Mouse (Mus musculus) lung, embryonic 14.5 days (tissue): Measurements from ENCODE around the gene Frrs1. TPM values are rescaled to one million over a fixed set of nuclear protein-coding genes. Genes with fewer than 3 reads are reported as not detected.
A peak's percentile ranks its signal among the peaks of the same experiment; 100 is the strongest.

Source experiments
- ATAC-seq: fragments of 200-750 bp; cut with Nextera tagmentation; 2 replicates; pipeline ENCODE4 v1.8.0; 2017; ENCODE audit warnings: mild to moderate bottlenecking, moderate TSS enrichment, moderate library complexity; ENCODE audit not compliant: insufficient read depth
- DNase-seq: peaks from one replicate; pipeline ENCODE4 v3.0.0-alpha.2; 2015
- H3K27ac ChIP-seq: fragments of 300-500 bp; sonication (generic); 2 replicates; pipeline ENCODE4 v1.5.1; 2014; ENCODE audit warnings: low read depth, mild to moderate bottlenecking, moderate library complexity
- H3K27me3 ChIP-seq: fragments of 300-500 bp; sonication (generic); 2 replicates; pipeline ENCODE4 v1.6.1; 2014; ENCODE audit warnings: low read length, control low read depth; ENCODE audit not compliant: insufficient read depth
- H3K36me3 ChIP-seq: fragments of 300-500 bp; sonication (generic); 2 replicates; pipeline ENCODE4 v1.6.1; 2014; ENCODE audit warnings: control low read depth; ENCODE audit not compliant: insufficient read depth
- H3K4me1 ChIP-seq: fragments of 300-500 bp; sonication (generic); 2 replicates; pipeline ENCODE4 v1.6.1; 2014; ENCODE audit warnings: antibody characterized with exemption, control low read depth; ENCODE audit not compliant: insufficient read depth
- H3K4me2 ChIP-seq: fragments of 300-500 bp; sonication (generic); 2 replicates; pipeline ENCODE4 v1.6.1; 2014; ENCODE audit warnings: mild to moderate bottlenecking
- H3K4me3 ChIP-seq: fragments of 300-500 bp; sonication (generic); 2 replicates; pipeline ENCODE4 v1.5.1; 2014; ENCODE audit warnings: low read depth, low read length
- H3K9ac ChIP-seq: fragments of 300-500 bp; sonication (generic); 2 replicates; pipeline ENCODE4 v1.6.1; 2014
- H3K9me3 ChIP-seq: fragments of 300-500 bp; sonication (generic); 2 replicates; pipeline ENCODE4 v1.6.1; 2016; ENCODE audit warnings: low read depth, low read length, control low read depth
- CTCF ChIP-seq: IDR thresholded peaks from 2 replicates; pipeline ENCODE4 v1.5.1; 2016; ENCODE audit warnings: antibody characterized with exemption, low read depth
- WGBS: fragments of 180-500 bp; shearing (Covaris S2); extraction: QIAGEN DNeasy Blood & Tissue Kit; methylation state at CpG from one replicate; pipeline ENCODE4 v1.1.7; 2014; 5-methylcytosine and 5-hydroxymethylcytosine counted together
- polyA plus RNA-seq: library from polyadenylated mRNA; unstranded; fragments of >200 nt; fragmentation: Nextera tagmentation; extraction: Ambion mirVana; gene quantifications from 2 replicates; pipeline ENCODE4 v1.2.1, GENCODE M21; 2014

Frrs1 gene
- polyA plus RNA-seq, 1 experiment from 2014 or later = 8.9 TPM

- DNase-seq = no peak
- no peak overlapping the region for H3K27ac ChIP-seq
Measured at GRCm38 (mm10) chr3:116914374-116914773, 55.1 kb downstream of the Frrs1 start.

GRCm38 (mm10) chr3:116914931-116915330 lies 55.7 kb downstream of the Frrs1 start:
- no peaks in the 10 kb centered on the region for H3K4me1 ChIP-seq
- TF ChIP-seq CTCF = no peak
- H3K9ac ChIP-seq = no peak overlapping the region
- 61% methylated on average over 3 of the region's 3 CpGs for WGBS
- no peaks in the 10 kb centered on the region for H3K36me3 ChIP-seq
- H3K27ac ChIP-seq = no peak overlapping the region
- H3K27me3 ChIP-seq = no peaks in the 10 kb centered on the region
- ATAC-seq = no peak
- H3K4me3 ChIP-seq = no peak overlapping the region
- H3K9me3 ChIP-seq = no peaks in the 10 kb centered on the region
- no peak overlapping the region for H3K4me2 ChIP-seq
- no peak for DNase-seq

More at GRCm38 (mm10) chr3:116914374-116914773, 55.1 kb downstream of the Frrs1 start:
- Histone ChIP-seq H3K9me3 (no peaks in the 10 kb centered on the region), H3K27me3 (no peaks in the 10 kb centered on the region), H3K4me2 (no peak overlapping the region), H3K9ac (no peak overlapping the region), H3K4me1 (no peaks in the 10 kb centered on the region), H3K4me3 (no peak overlapping the region), H3K36me3 (no peaks in the 10 kb centered on the region)
- 80% methylated on average over 6 of the region's 6 CpGs for WGBS
- no peak for TF ChIP-seq CTCF
- ATAC-seq = no peak

GRCm38 (mm10) chr3:116917016-116917415 lies 57.8 kb downstream of the Frrs1 start:
- TF ChIP-seq CTCF = no peak

GRCm38 (mm10) chr3:116921535-116921934 lies 62.3 kb downstream of the Frrs1 start:
- WGBS = 73% methylated on average over 3 of the region's 3 CpGs
- Histone ChIP-seq H3K4me2 (no peak overlapping the region), H3K27me3 (peaks cover 4% of the 10 kb centered on the region; the same call in 1 of the 2 replicates), H3K27ac (no peak overlapping the region), H3K36me3 (no peaks in the 10 kb centered on the region), H3K4me3 (no peak overlapping the region), H3K9me3 (no peaks in the 10 kb centered on the region), H3K9ac (no peak overlapping the region), H3K4me1 (peaks cover 5% of the 10 kb centered on the region; the same call in 1 of the 2 replicates)
- no peak for DNase-seq
- no peak for ATAC-seq
- TF ChIP-seq CTCF = no peak

More at GRCm38 (mm10) chr3:116917016-116917415, 57.8 kb downstream of the Frrs1 start:
- ATAC-seq = no peak
- WGBS = 90% methylated on average over 4 of the region's 4 CpGs
- H3K27me3 ChIP-seq = no peaks in the 10 kb centered on the region
- DNase-seq = no peak
- no peak overlapping the region for H3K4me3 ChIP-seq
- H3K9me3 ChIP-seq = no peaks in the 10 kb centered on the region
- no peaks in the 10 kb centered on the region for H3K4me1 ChIP-seq
- H3K9ac ChIP-seq = no peak overlapping the region
- H3K4me2 ChIP-seq = no peak overlapping the region
- no peaks in the 10 kb centered on the region for H3K36me3 ChIP-seq
- no peak overlapping the region for H3K27ac ChIP-seq

- Histone ChIP-seq H3K4me3 (no peak overlapping the region), H3K4me1 (peaks cover 5% of the 10 kb centered on the region; the same call in 1 of the 2 replicates), H3K4me2 (peak overlapping the region; percentile 37), H3K9ac (no peak overlapping the region), H3K9me3 (no peaks in the 10 kb centered on the region), H3K36me3 (no peaks in the 10 kb centered on the region), H3K27ac (no peak overlapping the region), H3K27me3 (peaks cover 4% of the 10 kb centered on the region; the same call in 1 of the 2 replicates)
- no peak for TF ChIP-seq CTCF
- peak; percentile 60 for DNase-seq
- WGBS = 33% methylated on average over 12 of the region's 12 CpGs
- ATAC-seq = peak; percentile 81
Measured at GRCm38 (mm10) chr3:116923042-116923441, 63.8 kb downstream of the Frrs1 start.

- peak; percentile 77 for DNase-seq
- WGBS = 63% methylated on average over 4 of the region's 4 CpGs
- H3K4me3 ChIP-seq = no peak overlapping the region
- no peaks in the 10 kb centered on the region for H3K36me3 ChIP-seq
- no peak overlapping the region for H3K27ac ChIP-seq
- no peaks in the 10 kb centered on the region for H3K9me3 ChIP-seq
- H3K4me2 ChIP-seq = no peak overlapping the region
- no peaks in the 10 kb centered on the region; the same call in 1 of the 2 replicates for H3K4me1 ChIP-seq
- peaks cover 4% of the 10 kb centered on the region; the same call in 1 of the 2 replicates for H3K27me3 ChIP-seq
- TF ChIP-seq CTCF = no peak
- no peak overlapping the region for H3K9ac ChIP-seq
- peak; percentile 77; the same call in 1 of the 2 replicates for ATAC-seq
Measured at GRCm38 (mm10) chr3:116928994-116929393, 69.7 kb downstream of the Frrs1 start.

GRCm38 (mm10) chr3:116933158-116933557 lies 73.9 kb downstream of the Frrs1 start:
- Histone ChIP-seq H3K27me3 (no peaks in the 10 kb centered on the region), H3K27ac (no peak overlapping the region), H3K4me3 (no peak overlapping the region), H3K36me3 (no peaks in the 10 kb centered on the region), H3K4me1 (no peaks in the 10 kb centered on the region; the same call in 1 of the 2 replicates), H3K4me2 (no peak overlapping the region), H3K9ac (no peak overlapping the region), H3K9me3 (no peaks in the 10 kb centered on the region)
- no peak for TF ChIP-seq CTCF
- 40% methylated on average over 1 of the region's 1 CpGs for WGBS
- DNase-seq = peak; percentile 61
- ATAC-seq = peak; percentile 64; the same call in 1 of the 2 replicates
